Mouse (Mus musculus): ENCODE data around the gene Calhm2.

Calhm2 gene

GRCm38 (mm10) chr19:47067924-47068611 is 70.0 kb downstream of the Calhm2 start:
- peak; percentile 36 for DNase-seq (ENCODE audit: low spot score)

GRCm38 (mm10) chr19:47067096-47067882 is 70.8 kb downstream of the Calhm2 start, which contains the start of gene Taf5:
TSS of gene Taf5 (plus strand) at chr19:47067746.
- DNase-seq (ENCODE audit: low spot score), result peak; percentile 88

GRCm38 (mm10) chr19:47065860-47066259 is 72.2 kb downstream of the Calhm2 start:
- no peak for DNase-seq (ENCODE audit: low spot score)

GRCm38 (mm10) chr19:47057684-47058083 is 80.4 kb downstream of the Calhm2 start:
- DNase-seq (ENCODE audit: low spot score), result no peak

All from layer of hippocampus, adult 9-10 months (tissue).